8 mouse cellular contexts compared by ENCODE assay signal in the genomic region with DNA sequence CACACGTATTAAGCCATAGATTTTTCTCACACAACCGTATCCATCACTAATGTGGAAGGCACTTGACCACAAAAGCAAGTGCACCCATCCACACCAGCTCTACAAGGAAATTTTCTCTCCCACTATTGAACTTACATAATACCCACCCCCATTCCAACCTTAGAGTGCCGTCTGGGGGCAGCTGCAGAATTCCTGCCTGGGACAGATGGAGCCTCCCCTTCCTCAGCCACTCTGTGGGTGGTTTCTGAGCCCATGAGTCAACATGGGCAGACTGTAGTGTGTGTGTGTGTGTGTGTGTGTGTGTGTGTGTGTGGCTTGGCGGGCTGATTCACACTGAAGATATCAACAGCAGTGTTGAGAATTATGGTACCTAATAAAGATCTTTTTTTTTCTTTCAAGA.
DNase-seq lines count a peak whose midpoint lies in the region; ATAC-seq lines count a peak whose summit lies in the region.

No protein-coding gene starts in this region.

- peak overlapping the region; percentile 78 for H3K4me3 ChIP-seq in forebrain, embryonic 13.5 days
- H3K4me3 ChIP-seq in neural tube, embryonic 12.5 days: peak overlapping the region; percentile 60

- H3K36me3 ChIP-seq in forebrain, embryonic 13.5 days (ENCODE audit: poor library complexity, severe bottlenecking): peaks cover 13% of the 10 kb centered on the region
- peaks cover 12% of the 10 kb centered on the region; the same call in 1 of the 2 replicates for H3K36me3 ChIP-seq in neural tube, embryonic 12.5 days

- peak; percentile 95 for DNase-seq in brain, adult 2 months (ENCODE audit: low read depth, low spot score)
- DNase-seq in layer of hippocampus, adult 8-10 months (ENCODE audit: low spot score in 2 of 2): peak; percentile 84 to 85
- no peak for DNase-seq in heart, adult 11 months
- no peak for DNase-seq in liver
- no peak for DNase-seq in yolk sac, embryonic 10.5 days (ENCODE audit: low spot score)
- no peak for DNase-seq in adrenal gland, postnatal 36 days

- WGBS in forebrain, embryonic 13.5 days: 22% methylated on average over 4 of the region's 4 CpGs
- 16% methylated on average over 4 of the region's 4 CpGs for WGBS in neural tube, embryonic 12.5 days

- peak overlapping the region; percentile 99 for H3K9ac ChIP-seq in forebrain, embryonic 13.5 days
- H3K9ac ChIP-seq in neural tube, embryonic 12.5 days: peak overlapping the region; percentile 99

- peak overlapping the region; percentile 100 for H3K27ac ChIP-seq in forebrain, embryonic 13.5 days
- peak overlapping the region; percentile 97 for H3K27ac ChIP-seq in neural tube, embryonic 12.5 days

- peaks cover 13% of the 10 kb centered on the region; the same call in 1 of the 2 replicates for H3K27me3 ChIP-seq in forebrain, embryonic 13.5 days
- peaks cover 4% of the 10 kb centered on the region; the same call in 1 of the 2 replicates for H3K27me3 ChIP-seq in neural tube, embryonic 12.5 days (replicated peaks)

- H3K9me3 ChIP-seq in forebrain, embryonic 13.5 days (replicated peaks): no peaks in the 10 kb centered on the region
- no peaks in the 10 kb centered on the region for H3K9me3 ChIP-seq in neural tube, embryonic 12.5 days

- peaks cover 66% of the 10 kb centered on the region for H3K4me1 ChIP-seq in forebrain, embryonic 13.5 days
- H3K4me1 ChIP-seq in neural tube, embryonic 12.5 days: peaks cover 39% of the 10 kb centered on the region

- peak; percentile 9; the same call in 1 of the 2 replicates for ATAC-seq in forebrain, embryonic 13.5 days
- ATAC-seq in neural tube, embryonic 12.5 days (ENCODE audit: low FRiP score, low read depth): 0 out of 2 replicates have a peak, but pooled peaks have one; percentile 11

- peak overlapping the region; percentile 81 for H3K4me2 ChIP-seq in forebrain, embryonic 13.5 days
- peak overlapping the region; percentile 80 for H3K4me2 ChIP-seq in neural tube, embryonic 12.5 days (replicated peaks)

Comparison
In these comparisons a context has a peak if more than half of its experiments do, and no peak if none do; other contexts are left out.
1. DNase-seq: peak in brain, adult 2 months (single experiment) and layer of hippocampus, adult 8-10 months (2 of 2); none in heart, adult 11 months (single experiment), liver (single experiment), yolk sac, embryonic 10.5 days (single experiment) and adrenal gland, postnatal 36 days (0 of 2).